Mouse (Mus musculus) kidney, postnatal 0 days (tissue): ENCODE data around the gene Cd19. TPM values are rescaled to one million over a fixed set of nuclear protein-coding genes. Genes with fewer than 3 reads are reported as not detected.
"Not testable (repeated sequence)": the region's sequence is repeated elsewhere in the genome, so short reads cannot be mapped to it uniquely, and the experiment has no call there.

Experiments used
- ATAC-seq: fragments of 200-750 bp; cut with Nextera tagmentation; replicated peaks from 2 replicates; pipeline ENCODE4 v1.8.0; 2017; ENCODE audit warnings: low read depth, moderate number of reproducible peaks, moderate TSS enrichment, moderate library complexity; ENCODE audit not compliant: low FRiP score
- DNase-seq: peaks from one replicate; pipeline ENCODE4 v3.0.0-alpha.2; 2016; ENCODE audit warnings: low spot score
- H3K27ac ChIP-seq: fragments of 300-500 bp; sonication (generic); 2 replicates; pipeline ENCODE4 v1.5.1; 2014; ENCODE audit warnings: mild to moderate bottlenecking
- H3K27me3 ChIP-seq: fragments of 300-500 bp; sonication (generic); 2 replicates; pipeline ENCODE4 v1.6.1; 2014; ENCODE audit warnings: low read length, mixed read lengths; ENCODE audit not compliant: insufficient read depth
- H3K36me3 ChIP-seq: fragments of 300-500 bp; sonication (generic); 2 replicates; pipeline ENCODE4 v1.6.1; 2014; ENCODE audit warnings: low read length, mixed read lengths; ENCODE audit not compliant: insufficient read depth
- H3K4me1 ChIP-seq: fragments of 300-500 bp; sonication (generic); replicated peaks from 2 replicates; pipeline ENCODE4 v1.6.1; 2014; ENCODE audit warnings: antibody characterized with exemption, low read length, mixed read lengths; ENCODE audit not compliant: insufficient read depth
- H3K4me2 ChIP-seq: fragments of 300-500 bp; sonication (generic); 2 replicates; pipeline ENCODE4 v1.6.1; 2014; ENCODE audit warnings: mild to moderate bottlenecking, low read length, moderate library complexity, mixed read lengths
- H3K4me3 ChIP-seq: fragments of 300-500 bp; sonication (generic); replicated peaks from 2 replicates; pipeline ENCODE4 v1.5.1; 2014; ENCODE audit warnings: low read depth, low read length
- H3K9ac ChIP-seq: fragments of 300-500 bp; sonication (generic); 2 replicates; pipeline ENCODE4 v1.6.1; 2014; ENCODE audit warnings: low read depth, low read length
- H3K9me3 ChIP-seq: fragments of 300-500 bp; sonication (generic); replicated peaks from 2 replicates; pipeline ENCODE4 v1.6.1; 2016; ENCODE audit warnings: low read length, inconsistent platforms, mixed read lengths
- CTCF ChIP-seq: IDR thresholded peaks from 2 replicates; pipeline ENCODE4 v1.5.1; 2016; ENCODE audit warnings: antibody characterized with exemption, low read depth, mild to moderate bottlenecking, moderate library complexity
- WGBS: fragments of 180-500 bp; shearing (Covaris S2); extraction: QIAGEN DNeasy Blood & Tissue Kit; methylation state at CpG from one replicate; pipeline ENCODE4 v1.1.7; 2014; 5-methylcytosine and 5-hydroxymethylcytosine counted together
- polyA plus RNA-seq: library from polyadenylated mRNA; unstranded; fragments of >200 nt; fragmentation: Nextera tagmentation; extraction: Ambion mirVana; gene quantifications from 2 replicates; pipeline ENCODE4 v1.2.1, GENCODE M21; 2015

Cd19 gene
- polyA plus RNA-seq, 1 experiment from 2014 or later, result 0.16 TPM

GRCm38 (mm10) chr7:126397822-126398221 is 16.9 kb downstream of the Cd19 start:
- no peaks in the 10 kb centered on the region for H3K36me3 ChIP-seq
- H3K4me2 ChIP-seq, result no peak overlapping the region
- H3K4me1 ChIP-seq, result no peaks in the 10 kb centered on the region
- H3K9ac ChIP-seq, result no peak overlapping the region
- no peak for TF ChIP-seq CTCF
- 92% methylated on average over 4 of the region's 4 CpGs for WGBS
- ATAC-seq (no peak), DNase-seq (no peak)
- H3K4me3 ChIP-seq, result no peak overlapping the region
- H3K27ac ChIP-seq, result no peak overlapping the region
- no peaks in the 10 kb centered on the region for H3K9me3 ChIP-seq
- no peaks in the 10 kb centered on the region for H3K27me3 ChIP-seq

GRCm38 (mm10) chr7:126397221-126397620 is 17.5 kb downstream of the Cd19 start:
- Histone ChIP-seq H3K27ac (no peak overlapping the region), H3K9me3 (no peaks in the 10 kb centered on the region), H3K36me3 (no peaks in the 10 kb centered on the region), H3K4me1 (no peaks in the 10 kb centered on the region), H3K4me2 (no peak overlapping the region), H3K4me3 (no peak overlapping the region), H3K27me3 (no peaks in the 10 kb centered on the region), H3K9ac (no peak overlapping the region)
- no peak for TF ChIP-seq CTCF
- no peak for DNase-seq
- ATAC-seq, result no peak
- WGBS, result 58% methylated on average over 6 of the region's 6 CpGs

DNA sequence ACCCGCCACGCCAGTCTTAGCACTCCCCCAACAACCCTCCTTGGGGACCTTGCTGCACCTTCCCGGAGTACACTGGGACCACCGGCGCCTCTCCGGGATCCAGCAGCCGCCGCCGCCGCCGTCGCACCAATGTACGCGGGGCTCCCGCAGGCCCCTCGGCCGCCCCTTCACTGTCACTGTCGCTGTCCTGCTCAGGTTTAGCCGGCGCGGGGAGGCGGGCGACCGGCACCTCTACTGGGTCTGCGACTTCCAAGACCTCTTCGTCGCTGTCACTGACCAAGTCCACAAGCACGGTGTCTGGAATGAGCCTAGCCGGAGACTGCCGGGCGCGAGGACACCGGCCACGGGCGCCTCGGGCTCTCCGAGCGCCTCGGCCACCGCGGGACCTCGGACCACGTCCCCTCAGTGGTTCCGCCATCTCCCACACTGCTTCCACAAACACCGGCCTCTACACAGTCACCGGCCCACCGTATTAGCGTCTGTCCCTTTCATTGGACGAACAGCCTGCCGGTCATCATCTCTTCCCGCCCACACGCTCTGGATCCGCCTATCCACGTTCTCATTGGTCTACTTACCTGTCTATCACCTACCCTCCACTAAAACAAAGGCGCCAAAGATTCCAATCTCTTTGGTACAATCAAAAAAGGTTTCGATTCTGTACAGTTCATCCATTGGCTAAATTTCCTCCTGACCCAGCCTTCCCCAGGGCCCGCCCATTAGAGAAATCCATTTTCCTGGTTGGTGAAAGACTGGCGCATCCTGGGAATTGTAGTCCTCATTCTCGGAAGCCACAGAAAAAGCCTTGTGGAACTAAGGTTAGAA is 18.2 kb downstream of the Cd19 start, which contains the start of gene Nfatc2ip:
Gene Nfatc2ip (minus strand): TSS at position 440 of the 822 bp plus-strand sequence.
- Histone ChIP-seq H3K4me1 (no peaks in the 10 kb centered on the region), H3K9ac (peak within 1 kb of the TSS; percentile 84), H3K27ac (no peak within 1 kb of the TSS), H3K4me2 (peak within 1 kb of the TSS; percentile 96), H3K27me3 (no peaks in the 10 kb centered on the region), H3K9me3 (no peaks in the 10 kb centered on the region), H3K36me3 (no peaks in the 10 kb centered on the region), H3K4me3 (peak within 1 kb of the TSS; percentile 89)
- DNase-seq, result peak; percentile 100
- under 1% methylated on average over 59 of the region's 59 CpGs for WGBS
- ATAC-seq, result peak; percentile 100
- TF ChIP-seq CTCF, result no peak

- not testable (repeated sequence) for ATAC-seq, DNase-seq, H3K9ac ChIP-seq, H3K4me1 ChIP-seq, H3K4me2 ChIP-seq, H3K9me3 ChIP-seq, H3K36me3 ChIP-seq, H3K27me3 ChIP-seq, H3K4me3 ChIP-seq, H3K27ac ChIP-seq
- 85% methylated on average over 7 of the region's 7 CpGs for WGBS
These were observed 22.4 kb downstream of the Cd19 start for GRCm38 (mm10) chr7:126392086-126392884.

DNA sequence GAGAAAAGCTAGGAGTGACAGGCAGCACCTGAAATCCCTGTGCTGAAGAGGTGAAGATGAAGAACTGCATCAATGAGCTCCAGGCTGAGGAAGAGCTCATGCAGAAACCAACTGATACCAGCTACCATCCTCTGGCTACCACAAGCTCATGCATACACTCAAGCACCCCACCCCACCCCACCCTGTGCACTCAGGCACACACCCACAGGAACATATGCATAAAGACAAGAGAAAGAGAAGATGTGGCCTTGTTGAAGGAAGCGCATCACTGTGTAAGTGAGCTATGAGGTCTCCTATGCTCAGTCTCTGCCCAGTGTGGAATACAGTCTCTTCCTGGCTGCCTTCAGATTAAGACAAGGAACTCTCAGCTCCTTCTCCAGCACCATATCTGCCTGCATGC is 26.5 kb downstream of the Cd19 start:
- Histone ChIP-seq H3K4me3 (no peak overlapping the region), H3K4me1 (no peaks in the 10 kb centered on the region), H3K4me2 (no peak overlapping the region), H3K27ac (no peak overlapping the region), H3K9ac (no peak overlapping the region), H3K9me3 (no peaks in the 10 kb centered on the region), H3K36me3 (0 out of 2 replicates have a peak, but pooled peaks cover 20% of the 10 kb centered on the region), H3K27me3 (no peaks in the 10 kb centered on the region)
- 95% methylated on average over 1 of the region's 1 CpGs for WGBS
- ATAC-seq, result no peak
- DNase-seq, result no peak
- no peak for TF ChIP-seq CTCF

DNA sequence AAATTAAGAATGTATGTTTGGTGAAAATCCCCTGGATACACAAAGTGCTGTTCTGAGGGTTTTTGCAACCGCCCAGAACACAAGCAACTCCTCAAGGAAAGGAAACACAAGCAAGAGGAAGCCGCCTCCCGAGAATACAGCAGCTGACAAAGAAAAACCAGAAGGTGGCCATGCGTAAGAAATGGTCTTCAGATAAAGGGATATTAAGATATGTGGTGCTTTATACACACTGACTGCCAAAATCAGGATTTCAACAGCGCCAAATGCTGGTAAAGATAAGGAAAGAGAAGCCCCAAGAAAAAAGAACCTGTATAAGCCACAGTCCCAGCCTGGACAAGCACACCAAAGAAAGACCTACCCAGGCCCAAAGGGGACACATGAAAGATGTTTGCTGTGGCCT is 31.1 kb downstream of the Cd19 start:
- no peak overlapping the region for H3K9ac ChIP-seq
- no peak overlapping the region for H3K4me3 ChIP-seq
- no peak overlapping the region for H3K27ac ChIP-seq
- TF ChIP-seq CTCF, result no peak
- DNase-seq, result no peak
- H3K27me3 ChIP-seq, result no peaks in the 10 kb centered on the region
- no peak for ATAC-seq
- H3K4me1 ChIP-seq, result no peaks in the 10 kb centered on the region
- H3K9me3 ChIP-seq, result no peaks in the 10 kb centered on the region
- no peak overlapping the region for H3K4me2 ChIP-seq
- H3K36me3 ChIP-seq, result 0 out of 2 replicates have a peak, but pooled peaks cover 17% of the 10 kb centered on the region
- WGBS, result 89% methylated on average over 5 of the region's 5 CpGs
